Mouse (Mus musculus) ovary, postnatal 14 days (tissue): Measurements from ENCODE around the gene Aar2.
"Not testable (repeated sequence)": the region's sequence is repeated elsewhere in the genome, so short reads cannot be mapped to it uniquely, and the experiment has no call there.

Experiments
- DNase-seq: peaks from one replicate; pipeline ENCODE4 v3.0.0; 2022; ENCODE audit warnings: low spot score

Aar2 gene

DNA sequence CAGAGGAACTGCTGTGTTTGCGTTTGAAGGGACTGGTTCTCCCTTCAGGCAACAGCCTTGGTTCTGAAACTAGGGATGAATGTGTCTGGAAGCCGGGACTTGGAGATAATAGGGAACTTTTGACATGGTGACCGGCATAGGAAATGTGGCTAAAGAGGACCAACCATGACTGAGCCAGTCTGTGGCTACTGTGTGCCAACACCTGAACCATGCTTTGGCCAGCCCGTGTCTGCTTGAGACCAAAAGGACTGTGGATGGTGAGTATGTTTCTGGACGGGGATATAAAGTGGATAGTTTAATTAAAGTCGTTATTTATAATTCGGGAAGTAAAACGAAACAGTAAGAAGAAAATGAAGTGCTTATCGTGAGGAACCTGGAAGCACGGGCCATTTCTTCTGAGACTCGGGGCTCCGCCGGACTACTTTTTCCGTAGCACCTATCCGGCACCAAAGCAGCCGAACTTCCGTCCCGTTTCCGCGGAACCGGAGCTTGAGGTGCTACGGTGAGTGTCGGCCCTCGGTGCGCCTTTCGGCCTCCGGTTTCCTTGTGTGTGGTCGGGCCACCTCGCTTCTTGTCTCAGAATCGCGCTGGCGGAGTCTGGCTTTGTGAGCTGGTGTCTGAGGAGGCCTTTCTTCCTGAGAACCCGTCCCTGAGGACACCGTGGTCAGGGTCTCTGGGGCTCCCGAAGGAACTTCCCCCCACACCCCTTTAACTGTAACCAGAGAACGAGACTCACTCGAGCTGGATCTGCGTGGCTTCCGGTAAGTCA, at the start of gene Aar2:
TSS of gene Aar2 (plus strand) at position 462 of the 769 bp plus-strand sequence.
- DNase-seq = peak; percentile 79

DNA sequence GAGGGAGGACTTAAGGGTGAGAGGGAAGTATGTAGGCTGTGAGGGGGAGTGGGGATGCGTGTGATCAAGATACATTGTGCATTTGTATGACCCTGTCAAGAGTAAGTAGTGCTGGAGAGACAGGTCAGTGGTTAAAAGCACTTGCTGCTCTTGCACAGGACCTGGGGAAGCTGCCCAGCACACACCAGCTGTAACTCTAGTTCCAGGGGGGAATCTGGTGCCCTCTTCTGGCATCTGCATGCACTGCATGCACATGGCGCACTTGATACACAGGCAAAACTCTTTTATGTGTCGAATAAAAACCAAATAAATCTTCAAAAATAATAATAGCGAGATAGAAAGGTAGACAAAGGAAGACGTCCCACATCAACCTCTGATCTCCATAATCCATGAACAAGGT, 49.5 kb upstream of the Aar2 start:
- DNase-seq = peak; percentile 61

DNA sequence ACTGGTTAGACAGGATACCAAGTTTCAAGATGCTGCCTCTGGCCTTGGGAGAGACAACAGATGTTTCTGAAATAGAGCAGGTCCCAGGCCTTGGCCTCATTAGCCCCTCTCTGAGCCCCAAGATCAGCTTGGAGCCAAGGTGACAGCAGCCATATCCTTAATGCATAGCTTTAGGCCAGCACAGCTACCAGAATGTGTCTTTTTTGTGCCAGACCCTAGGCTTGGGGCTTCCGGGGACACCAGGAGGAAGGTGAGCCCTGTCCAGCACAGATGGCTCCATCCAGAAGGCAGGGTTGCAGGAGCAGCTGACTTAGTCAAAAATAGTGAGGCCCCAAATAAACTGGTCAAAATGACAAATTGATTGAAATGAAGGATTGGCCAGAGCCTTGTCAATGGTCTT, 46.4 kb upstream of the Aar2 start:
- DNase-seq = no peak

GRCm38 (mm10) chr2:156505533-156505932, 41.9 kb upstream of the Aar2 start:
- no peak for DNase-seq

DNA sequence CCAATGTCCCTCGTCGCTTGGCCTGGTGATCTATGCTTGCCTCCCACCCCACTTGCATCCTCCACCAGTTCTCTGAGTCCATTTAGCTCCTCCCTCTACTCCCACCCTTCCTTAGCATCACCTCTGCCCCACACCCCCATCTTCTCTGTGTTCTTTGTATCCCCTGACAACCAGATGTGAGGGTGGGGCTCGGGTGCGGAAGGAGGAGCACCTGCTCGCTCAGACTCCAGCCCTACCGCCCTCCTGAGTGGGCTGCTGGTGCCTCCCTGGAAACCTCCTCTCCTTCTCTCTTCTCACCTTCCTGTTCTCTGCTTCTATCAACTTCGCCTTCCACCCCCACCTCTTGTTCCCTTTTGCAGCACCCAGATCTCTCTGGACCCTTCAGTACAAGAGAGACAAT, 35.4 kb upstream of the Aar2 start:
- DNase-seq = no peak

GRCm38 (mm10) chr2:156512561-156512960, 34.8 kb upstream of the Aar2 start:
- no peak for DNase-seq

DNA sequence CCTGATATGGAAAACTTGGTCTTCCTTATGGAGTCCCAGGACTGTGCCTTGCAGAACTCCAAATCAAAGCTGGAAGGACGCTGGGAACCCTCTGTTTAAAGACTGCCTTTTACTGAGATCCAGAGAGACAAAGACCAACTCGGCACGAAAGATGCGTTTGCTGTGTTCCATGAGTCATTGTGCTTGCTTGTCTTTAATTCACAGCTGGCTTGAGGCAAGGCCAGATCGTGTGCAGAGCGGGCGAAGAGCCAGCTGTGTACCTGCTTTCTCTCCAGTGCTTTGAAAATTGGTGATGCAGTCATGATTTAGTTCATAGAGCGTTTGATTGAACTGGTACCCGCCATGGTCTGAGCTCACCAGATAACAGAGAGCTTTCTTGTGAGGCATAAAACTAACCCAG, 32.3 kb upstream of the Aar2 start:
- DNase-seq = no peak

DNA sequence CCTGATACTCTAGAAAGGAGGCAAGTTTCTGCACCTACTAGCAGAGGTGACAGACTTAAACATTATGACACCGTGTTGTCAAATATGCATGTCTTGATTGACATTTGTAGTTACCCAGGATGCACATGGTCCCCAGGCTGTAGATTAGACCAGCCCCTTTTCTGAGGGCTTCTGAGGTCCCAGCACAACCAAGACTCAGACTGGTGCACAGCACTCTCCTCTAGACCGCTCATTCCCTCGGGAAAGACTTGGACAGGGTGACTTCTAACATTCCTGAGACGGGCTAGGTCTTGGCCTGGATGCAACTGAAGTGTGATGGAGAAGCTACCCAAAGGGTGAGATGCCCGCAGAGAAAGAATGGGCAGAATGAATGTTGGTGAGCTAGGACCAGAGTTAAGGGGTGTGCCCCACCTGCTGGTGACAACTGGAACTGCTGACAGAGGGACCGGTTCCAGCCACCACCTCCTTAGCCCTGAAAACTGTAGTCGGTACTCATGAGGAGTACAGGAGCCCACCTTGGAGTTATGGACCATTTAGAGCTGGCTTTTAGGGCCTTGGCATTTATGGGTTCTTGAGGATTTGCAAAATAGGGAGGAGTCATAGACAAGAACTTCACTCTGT, 31.7 kb upstream of the Aar2 start:
- peak; percentile 67 for DNase-seq

DNA sequence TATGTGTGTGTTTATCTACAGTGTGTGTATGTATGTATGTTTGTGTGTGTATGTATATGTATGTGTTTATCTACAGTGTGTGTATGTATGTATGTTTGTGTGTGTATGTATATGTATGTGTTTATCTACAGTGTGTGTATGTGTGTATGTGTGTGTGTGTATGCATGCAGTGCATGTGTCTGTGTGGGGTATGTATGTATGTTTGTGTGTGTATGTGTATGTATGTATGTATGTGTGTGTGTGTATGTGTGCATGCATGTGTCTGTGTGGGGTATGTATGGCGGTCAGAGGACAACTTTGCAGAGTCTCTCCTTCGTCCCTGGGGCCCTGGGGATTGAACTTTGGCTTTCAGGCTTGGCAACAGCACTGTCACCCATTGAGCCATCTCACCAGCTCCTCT, 30.7 kb upstream of the Aar2 start:
- DNase-seq = not testable (repeated sequence)

GRCm38 (mm10) chr2:156518306-156518705, 29.1 kb upstream of the Aar2 start:
- DNase-seq = no peak

- DNase-seq = no peak
Measured at GRCm38 (mm10) chr2:156519584-156519983, 27.8 kb upstream of the Aar2 start.

DNA sequence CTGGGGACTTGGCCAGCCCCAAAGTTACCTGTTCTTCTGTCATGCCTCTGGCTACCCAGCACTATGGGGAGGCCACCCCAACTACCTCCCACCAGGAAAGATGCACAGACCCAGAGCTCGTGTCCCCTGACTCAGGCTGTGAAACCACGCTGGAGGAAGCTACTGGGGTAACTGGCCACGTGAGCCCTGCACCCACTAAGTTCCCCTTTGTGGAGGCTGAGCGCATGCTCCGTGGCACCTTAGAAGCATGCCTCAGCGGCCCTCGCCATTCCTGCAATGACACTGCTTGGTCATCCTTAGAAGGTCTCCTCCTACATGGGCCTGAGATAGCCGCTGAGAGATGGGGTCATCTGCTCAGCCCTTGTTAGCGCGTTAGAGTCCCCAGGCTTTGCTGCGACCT, 24.4 kb upstream of the Aar2 start:
- DNase-seq = no peak

DNA sequence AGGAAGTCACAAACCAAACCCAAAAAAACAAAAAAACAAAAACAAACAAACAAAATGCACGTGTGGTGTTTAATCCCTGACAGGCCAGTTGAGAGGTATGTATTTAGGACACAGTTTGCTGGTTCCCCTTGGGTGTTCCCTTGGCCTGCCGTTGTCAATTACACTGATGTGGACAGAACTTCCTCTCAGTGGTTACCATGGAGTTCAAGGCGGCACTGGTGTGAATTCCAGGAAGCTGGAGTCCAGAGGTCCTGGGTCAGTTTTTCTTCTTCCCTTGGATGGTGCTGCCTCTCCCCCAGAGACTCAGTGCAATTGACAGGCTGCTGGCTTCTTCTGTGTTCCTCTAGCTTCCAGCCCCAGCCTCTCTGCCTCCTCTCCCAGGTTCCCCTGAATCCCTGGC, 23.3 kb upstream of the Aar2 start:
- no peak for DNase-seq

GRCm38 (mm10) chr2:156529726-156530125, 17.7 kb upstream of the Aar2 start:
- peak; percentile 9 for DNase-seq

DNA sequence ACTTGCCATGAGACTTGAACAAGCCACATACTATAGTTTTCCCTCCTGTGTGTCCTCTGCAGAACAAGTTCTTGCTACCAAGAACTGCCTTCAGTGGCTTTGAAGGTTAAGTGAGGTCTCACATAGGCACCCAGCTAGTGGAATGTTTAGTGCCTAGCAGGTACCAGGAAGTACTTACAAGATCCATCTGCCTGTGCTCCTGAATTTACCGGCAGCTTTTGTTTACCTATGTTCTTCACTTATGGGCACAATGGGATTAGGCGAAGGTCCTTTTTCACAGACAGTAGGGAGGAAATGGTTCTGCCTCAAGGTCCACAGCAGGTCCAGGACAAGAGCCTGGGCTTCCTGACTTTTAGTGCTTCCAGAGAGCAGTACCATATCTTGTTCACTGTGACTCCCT, 14.2 kb upstream of the Aar2 start:
- no peak for DNase-seq

GRCm38 (mm10) chr2:156538817-156539555, 8.4 kb upstream of the Aar2 start:
- DNase-seq = no peak

- DNase-seq = no peak
Measured at GRCm38 (mm10) chr2:156540991-156541390, 6.4 kb upstream of the Aar2 start.

DNA sequence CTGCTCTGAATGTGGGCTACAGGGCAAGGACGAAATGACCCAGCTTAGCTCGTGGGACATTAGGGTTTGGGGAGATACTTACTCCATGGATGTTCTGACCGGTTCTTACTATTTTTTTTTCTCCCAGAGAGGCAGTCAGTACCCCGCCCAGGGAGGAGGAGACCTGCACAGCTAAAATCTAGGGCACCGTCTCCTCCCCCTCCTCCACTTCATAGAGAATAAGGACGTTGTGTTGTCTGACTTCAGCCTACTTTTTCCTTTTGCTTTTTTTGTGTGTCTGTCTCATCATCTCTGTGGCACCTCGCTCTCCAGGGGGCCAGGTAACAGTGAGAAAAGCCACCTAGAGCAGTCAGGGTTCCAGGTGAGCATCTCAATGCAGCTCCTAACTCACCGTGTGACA, 5.0 kb upstream of the Aar2 start:
- DNase-seq = no peak

DNA sequence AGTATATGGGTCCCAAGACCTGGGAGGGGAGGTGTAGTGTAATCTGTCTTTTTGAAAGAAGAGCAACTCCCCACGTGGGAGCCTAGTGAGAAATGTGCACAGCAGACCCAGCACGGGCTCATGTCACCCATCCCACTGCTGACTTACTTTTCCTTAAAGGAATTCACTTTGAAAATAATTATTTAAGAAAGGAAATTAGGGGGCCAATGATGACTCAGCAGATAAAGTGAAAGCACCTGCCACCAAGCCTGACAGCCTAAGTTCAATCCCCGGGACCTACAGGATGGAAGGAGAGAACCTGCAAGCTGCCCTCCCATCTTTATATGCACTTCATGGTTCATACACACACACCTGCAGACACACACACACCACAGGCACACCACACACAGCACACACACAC, 3.6 kb upstream of the Aar2 start:
- no peak for DNase-seq

- no peak for DNase-seq
Measured at GRCm38 (mm10) chr2:156552421-156552820, 5.0 kb downstream of the Aar2 start.

DNA sequence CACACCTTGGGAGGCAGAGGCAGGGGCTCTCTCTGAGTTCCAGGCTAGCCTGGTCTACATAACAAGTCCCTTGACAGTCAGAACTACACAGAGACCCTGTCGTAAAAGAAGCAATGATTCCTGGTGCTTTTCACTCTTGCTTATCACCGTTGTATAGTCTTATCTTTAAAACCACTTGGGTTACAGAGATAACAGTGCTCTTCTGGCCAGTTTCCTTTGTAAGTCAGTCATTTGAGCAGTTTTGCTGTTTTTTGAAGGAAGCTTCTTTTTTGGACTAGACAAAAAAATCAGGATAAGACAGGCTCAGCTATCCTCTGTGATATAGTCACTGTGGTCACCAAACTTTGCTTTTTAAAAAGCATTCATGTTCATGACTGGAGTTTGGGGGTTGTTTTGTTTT, 14.4 kb downstream of the Aar2 start:
- DNase-seq = no peak

- DNase-seq = no peak
Measured at GRCm38 (mm10) chr2:156563557-156563956, 16.2 kb downstream of the Aar2 start.

- no peak for DNase-seq
Measured at GRCm38 (mm10) chr2:156566512-156566911, 19.1 kb downstream of the Aar2 start.
